Mouse (Mus musculus) heart, embryonic 14.5 days (tissue): ENCODE data around the gene Tbck. TPM values are rescaled to one million over a fixed set of nuclear protein-coding genes. Genes with fewer than 3 reads are reported as not detected.

Experiments
- ATAC-seq: fragments of 200-750 bp; cut with Nextera tagmentation; 2 replicates; pipeline ENCODE4 v1.8.0; 2017; ENCODE audit warnings: low read depth, moderate TSS enrichment; ENCODE audit not compliant: insufficient number of reproducible peaks, insufficient read depth, low FRiP score
- H3K27ac ChIP-seq, 2 experiments: fragments of 200-500 bp in 1 of 2; fragments of 300-500 bp in 1 of 2; sonication (generic) in 1 of 2; replicated peaks in 1 of 2; 2 replicates each; pipeline ENCODE4 v1.5.1; 2012 to 2014; ENCODE audit warnings: low read depth in 2 of 2, low read length in 2 of 2, control low read depth in 1 of 2, mild to moderate bottlenecking in 1 of 2, mixed read lengths in 1 of 2; ENCODE audit not compliant: control insufficient read depth in 1 of 2, insufficient read depth in 1 of 2
- H3K27me3 ChIP-seq: fragments of 300-500 bp; sonication (generic); 2 replicates; pipeline ENCODE4 v1.6.1; 2014; ENCODE audit warnings: mild to moderate bottlenecking, low read length, control low read depth; ENCODE audit not compliant: control insufficient read depth, insufficient read depth
- H3K36me3 ChIP-seq: fragments of 300-500 bp; sonication (generic); 2 replicates; pipeline ENCODE4 v1.6.1; 2014; ENCODE audit warnings: mild to moderate bottlenecking, control low read depth, low read length, mixed read lengths; ENCODE audit not compliant: control insufficient read depth, insufficient read depth
- H3K4me1 ChIP-seq, 2 experiments: fragments of 200-500 bp in 1 of 2; fragments of 300-500 bp in 1 of 2; sonication (generic) in 1 of 2; 2 replicates each; pipeline ENCODE4 v1.6.1; 2012 to 2014; ENCODE audit warnings: low read length in 2 of 2, control low read depth in 1 of 2, mixed read lengths in 1 of 2; ENCODE audit not compliant: control insufficient read depth in 2 of 2, insufficient read depth in 2 of 2
- H3K4me2 ChIP-seq: fragments of 300-500 bp; sonication (generic); 2 replicates; pipeline ENCODE4 v1.6.1; 2014; ENCODE audit warnings: mild to moderate bottlenecking, low read length
- H3K4me3 ChIP-seq, 2 experiments: fragments of 200-500 bp in 1 of 2; fragments of 300-500 bp in 1 of 2; sonication (generic) in 1 of 2; 2 replicates each; pipeline ENCODE4 v1.5.1; 2012 to 2014; ENCODE audit warnings: low read length in 2 of 2, mild to moderate bottlenecking in 2 of 2, control low read depth in 1 of 2, low read depth in 1 of 2, moderate library complexity in 1 of 2; ENCODE audit not compliant: control insufficient read depth in 1 of 2, insufficient read depth in 1 of 2
- H3K9ac ChIP-seq: fragments of 300-500 bp; sonication (generic); 2 replicates; pipeline ENCODE4 v1.6.1; 2014; ENCODE audit warnings: mild to moderate bottlenecking, low read length
- H3K9me3 ChIP-seq: fragments of 300-500 bp; sonication (generic); 2 replicates; pipeline ENCODE4 v1.6.1; 2016; ENCODE audit warnings: low read length, control low read depth; ENCODE audit not compliant: control insufficient read depth
- WGBS: fragments of 180-500 bp; shearing (Covaris S2); extraction: QIAGEN DNeasy Blood & Tissue Kit; methylation state at CpG from one replicate; pipeline ENCODE4 v1.1.7; 2014; 5-methylcytosine and 5-hydroxymethylcytosine counted together
- polyA plus RNA-seq: library from polyadenylated mRNA; unstranded; fragments of >200 nt; fragmentation: Nextera tagmentation; extraction: Ambion mirVana; gene quantifications from 2 replicates; pipeline ENCODE4 v1.2.1, GENCODE M21; 2014

Gene Tbck
- polyA plus RNA-seq, 1 experiment from 2014 or later: 15.9 TPM

GRCm38 (mm10) chr3:132813147-132813546, 129.2 kb downstream of the Tbck start:
- no peak for ATAC-seq
- Histone ChIP-seq H3K9ac (no peak overlapping the region), H3K4me2 (no peak overlapping the region), H3K27ac (no peak overlapping the region), H3K4me3 (no peak overlapping the region), H3K36me3 (peaks cover 5% of the 10 kb centered on the region; the same call in 1 of the 2 replicates), H3K4me1 (peaks cover 6 to 19% of the 10 kb centered on the region in 2 experiments), H3K27me3 (no peaks in the 10 kb centered on the region), H3K9me3 (no peaks in the 10 kb centered on the region)
- WGBS: 87% methylated on average over 3 of the region's 3 CpGs

GRCm38 (mm10) chr3:132813706-132814497, 130.0 kb downstream of the Tbck start:
- Histone ChIP-seq H3K4me2 (no peak overlapping the region), H3K27me3 (no peaks in the 10 kb centered on the region), H3K9me3 (no peaks in the 10 kb centered on the region), H3K4me3 (no peak overlapping the region), H3K27ac (no peak overlapping the region), H3K9ac (no peak overlapping the region), H3K4me1 (peaks cover 6 to 19% of the 10 kb centered on the region in 2 experiments), H3K36me3 (peaks cover 5% of the 10 kb centered on the region; the same call in 1 of the 2 replicates)
- WGBS: 36% methylated on average over 9 of the region's 9 CpGs
- ATAC-seq: no peak; the same call in 1 of the 2 replicates

- Histone ChIP-seq H3K27me3 (no peaks in the 10 kb centered on the region), H3K4me2 (no peak overlapping the region), H3K9ac (no peak overlapping the region), H3K9me3 (no peaks in the 10 kb centered on the region), H3K27ac (no peak overlapping the region), H3K4me3 (no peak overlapping the region), H3K4me1 (peaks cover 6 to 19% of the 10 kb centered on the region in 2 experiments), H3K36me3 (peaks cover 5% of the 10 kb centered on the region; the same call in 1 of the 2 replicates)
- ATAC-seq: no peak
- WGBS: 69% methylated on average over 10 of the region's 10 CpGs
Measured at GRCm38 (mm10) chr3:132814791-132815496, 131.0 kb downstream of the Tbck start.

GRCm38 (mm10) chr3:132815497-132816326, 131.8 kb downstream of the Tbck start:
- Histone ChIP-seq H3K4me1 (peaks cover 6 to 19% of the 10 kb centered on the region in 2 experiments), H3K27me3 (no peaks in the 10 kb centered on the region), H3K27ac (no peak overlapping the region), H3K9ac (no peak overlapping the region), H3K4me3 (no peak overlapping the region), H3K9me3 (no peaks in the 10 kb centered on the region), H3K4me2 (no peak overlapping the region), H3K36me3 (peaks cover 5% of the 10 kb centered on the region; the same call in 1 of the 2 replicates)
- 86% methylated on average over 4 of the region's 4 CpGs for WGBS
- no peak for ATAC-seq

- no peak overlapping the region for H3K9ac ChIP-seq
- H3K4me3 ChIP-seq: no peak overlapping the region
- H3K27ac ChIP-seq: no peak overlapping the region
- WGBS: 46% methylated on average over 2 of the region's 2 CpGs
- H3K9me3 ChIP-seq: no peaks in the 10 kb centered on the region
- H3K4me2 ChIP-seq: no peak overlapping the region
- no peak for ATAC-seq
- H3K4me1 ChIP-seq: peaks cover 0 to 3% of the 10 kb centered on the region in 2 experiments; a peak in 1 of 4 replicates
- H3K27me3 ChIP-seq: no peaks in the 10 kb centered on the region
- peaks cover 5% of the 10 kb centered on the region; the same call in 1 of the 2 replicates for H3K36me3 ChIP-seq
Measured at GRCm38 (mm10) chr3:132819408-132819807, 135.5 kb downstream of the Tbck start.

- H3K4me1 ChIP-seq: peaks cover 9 to 16% of the 10 kb centered on the region in 2 experiments
- peak overlapping the region; percentile 41 for H3K4me2 ChIP-seq
- H3K27ac ChIP-seq: peak overlapping the region; percentile 39 to 67; a peak in 3 of 4 replicates
- 20% methylated on average over 16 of the region's 16 CpGs for WGBS
- peak; percentile 66; the same call in 1 of the 2 replicates for ATAC-seq
- peaks cover 4% of the 10 kb centered on the region; the same call in 1 of the 2 replicates for H3K36me3 ChIP-seq
- no peak overlapping the region for H3K4me3 ChIP-seq
- H3K27me3 ChIP-seq: no peaks in the 10 kb centered on the region
- H3K9me3 ChIP-seq: no peaks in the 10 kb centered on the region
- H3K9ac ChIP-seq: no peak overlapping the region
Measured at GRCm38 (mm10) chr3:132831179-132831873, 147.4 kb downstream of the Tbck start.
